Mouse (Mus musculus) C2C12 (cell line): ENCODE measurements at regions not wholly inside any gene's neighbourhood (a gene's known extent, or its start where the extent isn't known, plus 50 kb on each side); places are given as distances from the start of the nearest gene placed in this dataset.
"Not testable (repeated sequence)": the region's sequence is repeated elsewhere in the genome, so short reads cannot be mapped to it uniquely, and the experiment has no call there.

Experiments used
- H3K27me3 ChIP-seq: one replicate; pipeline ENCODE4 v1.6.1; 2011; ENCODE audit not compliant: control insufficient read depth, insufficient read depth, insufficient read length
- H3K36me3 ChIP-seq: one replicate; pipeline ENCODE4 v1.6.1; 2011; ENCODE audit not compliant: control insufficient read depth, insufficient read depth
- H3K4me3 ChIP-seq: one replicate; pipeline ENCODE4 v1.5.1; 2011; ENCODE audit warnings: mild to moderate bottlenecking, control low read depth; ENCODE audit not compliant: poor library complexity, insufficient read depth, severe bottlenecking
- H3K79me2 ChIP-seq: one replicate; pipeline ENCODE4 v1.6.1; 2011; ENCODE audit not compliant: control insufficient read depth, insufficient read depth
- H3K79me3 ChIP-seq: one replicate; pipeline ENCODE4 v1.6.1; 2011; ENCODE audit warnings: low read depth, control low read depth
- H3ac ChIP-seq: one replicate; pipeline ENCODE3; 2011; ENCODE audit warnings: low read depth; ENCODE audit not compliant: control insufficient read depth, insufficient read length
- CEBPB ChIP-seq: IDR thresholded peaks from one replicate; pipeline ENCODE4 v1.6.1; 2011; ENCODE audit warnings: low read depth, mild to moderate bottlenecking, control low read depth, moderate library complexity
- CTCF ChIP-seq: IDR thresholded peaks from one replicate; pipeline ENCODE4 v1.5.1; 2011; ENCODE audit not compliant: control insufficient read depth, insufficient read depth, insufficient read length
- FOSL1 ChIP-seq: IDR thresholded peaks from one replicate; pipeline ENCODE4 v1.8.0; 2011; ENCODE audit warnings: mild to moderate bottlenecking, low read length; ENCODE audit not compliant: poor library complexity, insufficient read depth, severe bottlenecking
- MAX ChIP-seq: IDR thresholded peaks from one replicate; pipeline ENCODE4 v1.6.1; 2011; ENCODE audit warnings: mild to moderate bottlenecking, control low read depth
- MYOD1 ChIP-seq: IDR thresholded peaks from one replicate; pipeline ENCODE4 v1.6.1; 2011; ENCODE audit warnings: low read depth; ENCODE audit not compliant: control insufficient read depth, insufficient read length
- MYOG ChIP-seq: IDR thresholded peaks from one replicate; pipeline ENCODE4 v1.6.1; 2011; ENCODE audit not compliant: control insufficient read depth, insufficient read length; ENCODE audit errors: extremely low read depth
- USF1 ChIP-seq: IDR thresholded peaks from one replicate; pipeline ENCODE4 v1.6.1; 2011; ENCODE audit warnings: low read depth, mild to moderate bottlenecking, control low read depth, moderate library complexity

GRCm38 (mm10) chr1:141246125-141246524 is 1000.2 kb downstream of the Kcnt2 start:
- not testable (repeated sequence) for H3K27me3 ChIP-seq, H3K36me3 ChIP-seq, H3ac ChIP-seq, H3K79me2 ChIP-seq, H3K4me3 ChIP-seq, H3K79me3 ChIP-seq

- H3K27me3 ChIP-seq: no peaks in the 10 kb centered on the region
- no peak overlapping the region for H3ac ChIP-seq
- no peaks in the 10 kb centered on the region for H3K36me3 ChIP-seq
- H3K79me3 ChIP-seq: no peaks in the 10 kb centered on the region
- H3K4me3 ChIP-seq: no peak overlapping the region
- no peak for TF ChIP-seq FOSL1
- no peak for TF ChIP-seq CEBPB
- no peak for TF ChIP-seq MAX
- no peak for TF ChIP-seq MYOD1
- TF ChIP-seq CTCF: no peak
- no peak for TF ChIP-seq USF1
- no peak for TF ChIP-seq MYOG
- no peaks in the 10 kb centered on the region for H3K79me2 ChIP-seq
These were observed 1028.8 kb downstream of the Kcnt2 start for GRCm38 (mm10) chr1:141274738-141275137.

DNA sequence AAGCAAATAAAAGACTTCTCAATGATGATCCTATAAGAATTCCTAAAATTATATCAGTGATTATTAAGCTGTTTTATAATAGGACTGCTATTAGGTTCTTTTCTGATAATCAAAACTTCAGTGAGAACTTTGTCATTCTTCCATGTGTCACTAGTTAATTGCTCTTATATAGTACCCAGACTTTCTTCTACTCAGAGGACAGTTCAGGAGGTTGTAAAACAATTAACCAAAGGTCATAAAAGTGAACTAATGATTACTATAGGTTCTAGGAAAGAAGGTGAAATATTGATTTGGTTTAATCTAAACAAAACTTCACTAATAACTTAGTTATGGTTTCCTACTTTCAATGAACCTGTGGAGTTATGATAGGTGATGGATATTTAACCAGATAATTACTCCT is 1035.6 kb downstream of the Kcnt2 start:
- H3K79me3 ChIP-seq: no peaks in the 10 kb centered on the region
- H3ac ChIP-seq: no peak overlapping the region
- TF ChIP-seq MYOG (no peak), FOSL1 (no peak), CEBPB (no peak), USF1 (no peak), CTCF (no peak), MAX (no peak)
- no peaks in the 10 kb centered on the region for H3K27me3 ChIP-seq
- H3K36me3 ChIP-seq: no peaks in the 10 kb centered on the region
- H3K79me2 ChIP-seq: no peaks in the 10 kb centered on the region
- H3K4me3 ChIP-seq: no peak overlapping the region

GRCm38 (mm10) chr1:141322968-141323367 is 1077.0 kb downstream of the Kcnt2 start:
- TF ChIP-seq CTCF (no peak), USF1 (no peak), MYOD1 (no peak), MAX (no peak), FOSL1 (no peak), MYOG (no peak), CEBPB (no peak)
- H3K79me3 ChIP-seq: no peaks in the 10 kb centered on the region
- no peak overlapping the region for H3ac ChIP-seq
- no peaks in the 10 kb centered on the region for H3K27me3 ChIP-seq
- H3K4me3 ChIP-seq: no peak overlapping the region
- H3K79me2 ChIP-seq: no peaks in the 10 kb centered on the region
- H3K36me3 ChIP-seq: no peaks in the 10 kb centered on the region

- H3K79me3 ChIP-seq: no peaks in the 10 kb centered on the region
- no peaks in the 10 kb centered on the region for H3K36me3 ChIP-seq
- no peak overlapping the region for H3ac ChIP-seq
- no peak overlapping the region for H3K4me3 ChIP-seq
- no peaks in the 10 kb centered on the region for H3K27me3 ChIP-seq
- no peaks in the 10 kb centered on the region for H3K79me2 ChIP-seq
- TF ChIP-seq FOSL1 (no peak), MYOG (no peak), USF1 (no peak), MAX (no peak), CTCF (no peak), MYOD1 (no peak)
These were observed 1092.1 kb downstream of the Kcnt2 start for GRCm38 (mm10) chr1:141338073-141338472.

GRCm38 (mm10) chr1:141369447-141369846 is 1123.5 kb downstream of the Kcnt2 start:
- H3K36me3 ChIP-seq: no peaks in the 10 kb centered on the region
- TF ChIP-seq MAX (no peak), CTCF (no peak), USF1 (no peak), CEBPB (no peak), MYOD1 (no peak), MYOG (no peak), FOSL1 (no peak)
- H3K4me3 ChIP-seq: no peak overlapping the region
- no peaks in the 10 kb centered on the region for H3K79me2 ChIP-seq
- H3K79me3 ChIP-seq: no peaks in the 10 kb centered on the region
- no peaks in the 10 kb centered on the region for H3K27me3 ChIP-seq
- H3ac ChIP-seq: no peak overlapping the region
